Mouse (Mus musculus) skeletal muscle tissue, adult 2 months (tissue): ENCODE measurements around the gene Hcar1.

ENCODE experiments used
- DNase-seq: peaks from one replicate; pipeline ENCODE4 v3.0.0-alpha.2; 2012; ENCODE audit warnings: low read depth, low spot score

The Hcar1 gene

GRCm38 (mm10) chr5:123879928-123880327 is at the start of gene Hcar1:
Hcar1 (minus strand) TSS chr5:123880020.
- DNase-seq, result no peak

DNA sequence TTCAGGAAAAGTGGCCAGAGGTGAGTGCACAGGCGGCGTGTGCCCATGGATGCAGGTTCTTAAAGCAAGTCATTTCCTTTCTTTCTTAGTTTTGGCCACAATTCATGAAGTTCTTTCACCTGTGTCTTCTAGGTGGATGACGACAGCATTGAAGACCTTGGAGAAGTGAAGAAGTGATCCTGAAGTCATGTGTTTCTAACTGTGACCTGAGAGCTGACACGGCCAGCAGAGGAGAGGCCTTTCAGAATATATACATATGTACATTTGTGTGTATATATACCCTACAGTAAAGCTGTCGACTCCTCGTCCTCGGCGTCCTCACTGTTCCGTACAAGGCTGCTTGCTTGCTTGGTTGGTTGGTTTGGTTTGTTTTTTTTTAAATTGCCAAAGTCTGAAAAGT is 47.3 kb upstream of the Hcar1 start, which contains the start of gene Gm43518:
Gene Gm43518, plus strand, starts transcription at position 301 of the 400 bp plus-strand sequence.
- DNase-seq, result no peak

DNA sequence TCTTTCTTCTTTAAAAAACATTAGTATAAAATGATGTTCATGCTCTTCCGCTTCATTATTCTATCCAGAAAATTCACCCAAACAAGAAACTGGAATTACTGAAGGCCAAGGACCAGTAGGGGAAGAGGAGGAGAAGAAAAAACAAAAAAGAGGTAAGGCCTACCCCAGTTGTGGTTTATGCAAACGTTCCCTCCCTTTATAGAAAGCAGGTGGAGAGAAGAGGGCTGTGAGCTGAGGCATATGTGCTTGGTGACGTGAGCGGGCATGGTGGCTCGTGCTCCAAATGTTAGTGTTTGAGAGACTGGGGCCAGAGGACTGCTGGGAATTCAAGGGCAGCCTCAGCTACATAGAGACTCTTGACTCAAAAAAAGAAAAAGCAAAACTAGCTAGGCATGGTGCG is 42.3 kb upstream of the Hcar1 start:
- no peak for DNase-seq

- no peak for DNase-seq
These were observed 35.0 kb upstream of the Hcar1 start for GRCm38 (mm10) chr5:123914852-123915251.

GRCm38 (mm10) chr5:123907631-123907977 is 27.8 kb upstream of the Hcar1 start:
- DNase-seq, result no peak

- DNase-seq, result peak; percentile 98
These were observed 27.3 kb upstream of the Hcar1 start, which contains the start of gene Denr for GRCm38 (mm10) chr5:123906976-123907630. Denr (plus strand) TSS chr5:123907175.

DNA sequence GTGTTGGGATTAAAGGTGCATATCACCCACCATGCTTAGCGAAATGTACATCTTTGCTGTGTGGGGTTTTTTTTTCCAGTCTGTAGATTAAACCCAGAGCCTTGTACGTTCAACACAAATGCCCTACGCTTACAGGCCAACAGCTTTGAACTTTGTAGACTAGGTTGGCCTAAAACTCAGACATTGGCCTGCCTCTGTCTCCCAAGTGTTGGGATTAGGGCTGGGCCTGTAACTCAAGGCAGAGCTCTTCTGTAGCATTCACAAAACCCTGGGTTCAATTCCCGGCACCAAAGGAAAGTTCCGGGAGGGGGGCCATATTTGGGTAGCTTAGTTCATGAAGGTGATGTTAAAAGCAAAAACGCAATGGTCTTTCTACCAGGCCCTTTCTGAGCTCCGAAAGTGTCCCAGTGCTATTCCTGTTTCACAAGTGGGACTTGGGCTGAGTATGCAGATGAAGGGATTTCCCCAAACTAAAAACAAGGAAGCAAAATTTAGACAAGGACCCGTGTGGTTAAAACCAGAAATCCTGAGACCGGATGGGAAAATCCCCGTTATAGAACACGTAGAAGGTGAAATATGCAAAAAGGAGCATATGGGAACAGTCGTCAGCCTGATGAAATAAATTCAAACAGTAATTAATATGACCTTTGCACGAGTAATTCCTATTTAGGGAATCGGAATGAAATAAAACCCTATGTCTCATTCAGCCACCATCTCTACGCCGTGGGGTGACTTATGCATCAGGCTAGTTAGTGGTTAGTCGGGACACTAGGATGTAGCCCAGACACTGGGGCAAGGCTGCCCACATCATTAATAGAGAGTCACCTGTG is 26.5 kb upstream of the Hcar1 start:
- no peak for DNase-seq

- no peak for DNase-seq
These were observed 24.3 kb upstream of the Hcar1 start for GRCm38 (mm10) chr5:123904059-123904672.

GRCm38 (mm10) chr5:123897352-123897751 is 17.5 kb upstream of the Hcar1 start:
- no peak for DNase-seq

GRCm38 (mm10) chr5:123896395-123896794 is 16.6 kb upstream of the Hcar1 start:
- DNase-seq, result no peak

GRCm38 (mm10) chr5:123893520-123893919 is 13.7 kb upstream of the Hcar1 start:
- no peak for DNase-seq

DNA sequence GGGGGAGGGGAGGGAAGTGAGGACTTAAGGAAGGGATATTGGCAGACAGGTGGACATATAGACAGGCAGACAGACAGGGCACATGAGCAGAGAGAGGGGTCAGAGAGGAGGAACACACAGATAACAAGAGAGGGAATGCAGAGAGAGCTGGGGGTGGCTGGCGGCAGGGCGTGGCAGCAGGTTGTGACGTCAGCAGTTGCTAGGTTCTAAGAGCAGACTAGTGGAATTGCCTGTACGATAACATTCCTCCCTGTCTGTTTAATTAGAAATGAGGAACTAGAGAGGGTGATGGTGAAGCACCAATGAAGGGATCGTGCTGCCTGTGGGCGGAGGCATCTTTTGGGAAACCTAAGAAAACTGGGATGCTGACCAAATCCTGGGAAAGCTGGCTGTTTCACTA is 11.8 kb upstream of the Hcar1 start:
- DNase-seq, result no peak

DNA sequence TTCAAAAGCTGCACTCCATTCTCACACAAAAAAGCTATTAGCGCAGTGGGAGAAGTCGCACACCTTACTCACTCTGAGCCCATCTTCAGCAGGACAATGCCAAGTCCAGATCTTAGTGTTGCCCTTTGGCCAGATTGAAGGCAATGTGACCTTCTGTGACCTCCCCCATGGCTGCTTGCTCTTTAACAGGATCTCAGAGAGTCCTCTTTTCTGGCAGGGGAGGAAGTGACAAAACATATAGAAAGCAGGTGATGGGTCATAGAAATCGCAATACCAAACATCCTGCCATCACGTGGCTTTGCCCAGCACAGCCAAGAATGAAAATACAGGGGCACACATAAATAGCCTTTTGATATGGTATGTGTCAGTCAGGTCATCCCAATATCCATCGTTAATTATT is 11.2 kb upstream of the Hcar1 start:
- no peak for DNase-seq

DNA sequence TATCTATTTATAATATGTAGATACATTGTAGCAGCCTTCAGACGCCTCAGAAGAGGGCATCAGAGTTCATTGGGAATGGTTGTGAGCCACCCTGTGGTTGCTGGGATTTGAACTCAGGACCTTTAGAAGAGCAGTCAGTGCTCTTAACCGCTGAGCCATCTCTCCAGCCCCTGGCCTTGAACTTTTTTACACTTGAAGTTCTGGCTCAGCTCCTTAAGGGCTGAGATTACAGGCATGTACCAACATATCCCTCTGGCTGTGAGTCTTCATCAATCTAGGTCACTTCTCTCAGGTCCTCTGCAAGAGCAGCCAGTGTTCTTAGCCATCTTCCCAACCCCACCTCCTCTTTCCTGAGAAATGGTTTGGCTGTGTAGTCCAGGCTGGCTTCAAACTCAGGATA is 10.5 kb upstream of the Hcar1 start:
- DNase-seq, result no peak

DNA sequence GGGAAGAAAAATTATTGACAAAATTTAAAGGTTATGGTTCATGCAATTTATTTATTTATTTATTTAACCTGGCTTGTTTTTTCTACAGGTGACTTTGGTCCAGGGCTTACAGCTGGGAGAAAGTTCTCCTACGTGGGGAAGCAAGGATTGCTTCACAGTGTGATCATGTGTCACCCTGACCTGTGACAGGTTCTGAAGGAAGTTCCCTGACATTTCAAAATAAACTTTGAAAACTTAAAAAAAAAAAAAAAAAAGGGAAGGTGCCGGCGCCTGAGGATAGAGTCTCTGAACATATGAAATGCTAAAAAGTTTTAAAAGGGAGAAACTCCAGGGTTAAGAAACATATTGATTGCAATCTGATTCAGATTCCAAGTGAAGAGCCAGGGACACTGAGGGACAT is 6.5 kb upstream of the Hcar1 start:
- DNase-seq, result no peak

DNA sequence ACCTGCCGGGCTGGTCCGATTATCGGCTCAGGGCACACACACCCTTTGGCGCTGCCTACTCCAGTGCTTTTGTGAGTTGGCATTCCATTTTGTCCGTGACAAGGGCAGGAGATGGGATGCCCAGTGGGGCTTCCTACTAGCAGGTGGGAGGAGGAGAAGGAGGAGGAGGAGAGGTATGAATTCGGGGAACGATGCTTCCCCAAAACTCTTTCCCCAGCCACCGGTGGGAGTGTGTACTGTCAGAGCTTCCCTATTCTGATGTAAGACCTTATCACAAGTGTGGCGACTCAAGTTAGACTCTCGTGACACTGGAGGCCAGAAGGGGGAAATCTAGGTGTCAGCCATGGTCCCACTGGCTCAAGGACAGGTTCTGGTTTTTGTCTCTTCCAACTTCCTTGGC is 4.5 kb upstream of the Hcar1 start:
- no peak for DNase-seq

DNA sequence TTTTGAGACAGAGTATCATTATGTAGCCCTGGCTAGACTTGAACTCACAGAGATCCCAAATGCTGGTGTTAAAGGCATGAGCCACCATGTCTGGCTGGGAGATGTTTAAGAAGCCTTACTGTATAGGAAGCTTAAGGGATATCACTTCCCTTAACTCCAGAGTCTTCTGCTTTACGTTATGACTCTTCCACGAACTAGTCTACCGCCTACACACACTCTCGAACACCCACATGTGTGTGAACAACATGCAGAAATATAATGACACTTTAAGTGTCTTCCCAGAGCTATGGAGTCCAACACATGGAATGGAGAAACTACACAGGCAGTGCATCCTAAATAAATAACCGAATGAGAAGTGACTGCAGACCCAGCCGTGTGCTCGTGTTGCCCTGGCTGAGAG is 4.1 kb upstream of the Hcar1 start:
- no peak for DNase-seq

DNA sequence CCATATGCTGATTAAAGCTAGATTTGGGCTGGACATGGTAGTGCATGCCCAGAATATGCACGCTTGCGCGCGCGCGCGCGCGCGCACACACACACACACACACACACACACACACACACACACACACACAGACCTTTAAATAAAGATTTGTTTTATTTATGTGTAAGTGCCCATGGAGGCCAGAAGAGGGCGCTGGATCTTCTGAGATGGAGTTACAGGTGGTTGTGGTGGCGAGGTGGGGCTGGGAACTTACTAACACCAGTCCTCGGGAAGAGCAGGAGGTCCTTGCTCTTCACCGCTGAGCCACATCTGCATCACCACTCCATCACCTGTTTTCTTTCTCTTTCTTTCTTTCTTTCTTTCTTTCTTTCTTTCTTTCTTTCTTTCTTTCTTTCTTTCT is 958 bp upstream of the Hcar1 start:
- DNase-seq, result no peak

DNA sequence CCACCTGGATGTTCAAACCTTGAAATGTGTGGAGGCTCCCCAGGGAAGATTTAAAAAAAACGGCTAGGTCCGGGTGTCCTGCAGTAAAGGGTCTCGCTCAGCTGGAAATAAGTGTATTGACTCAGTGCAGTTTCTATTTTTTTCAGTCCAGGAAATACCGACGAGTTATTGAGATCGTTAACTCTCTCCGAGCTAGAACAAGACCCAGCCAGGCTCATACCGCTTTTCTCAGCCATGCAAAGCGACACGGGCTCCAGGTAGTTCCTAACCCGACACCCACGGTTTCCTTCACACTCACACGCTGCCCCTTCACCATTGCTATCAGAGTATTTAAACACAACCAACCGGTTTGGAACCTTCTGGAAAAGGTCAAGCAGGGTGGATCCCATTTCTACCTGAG is 1.8 kb downstream of the Hcar1 start:
- no peak for DNase-seq

DNA sequence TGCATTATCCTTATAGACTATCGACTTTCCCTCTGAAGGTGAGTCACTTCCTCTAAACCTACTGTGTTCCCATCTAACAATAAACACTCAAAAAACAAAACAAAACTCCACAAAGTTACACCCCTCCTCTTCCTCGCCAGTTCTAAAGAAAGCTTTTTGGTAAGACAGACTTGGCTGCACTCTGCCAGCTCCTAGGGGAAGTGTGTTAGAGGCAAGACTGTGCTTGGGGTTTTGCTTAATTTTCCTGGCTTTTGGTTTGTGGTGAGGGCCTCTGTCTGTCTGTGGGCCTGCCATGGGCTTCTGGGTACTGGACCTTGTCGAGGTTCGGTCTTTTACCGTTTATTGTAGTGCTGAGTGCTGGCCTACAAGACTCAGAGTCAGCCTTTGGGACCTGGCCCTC is 5.6 kb downstream of the Hcar1 start:
- DNase-seq, result no peak

DNA sequence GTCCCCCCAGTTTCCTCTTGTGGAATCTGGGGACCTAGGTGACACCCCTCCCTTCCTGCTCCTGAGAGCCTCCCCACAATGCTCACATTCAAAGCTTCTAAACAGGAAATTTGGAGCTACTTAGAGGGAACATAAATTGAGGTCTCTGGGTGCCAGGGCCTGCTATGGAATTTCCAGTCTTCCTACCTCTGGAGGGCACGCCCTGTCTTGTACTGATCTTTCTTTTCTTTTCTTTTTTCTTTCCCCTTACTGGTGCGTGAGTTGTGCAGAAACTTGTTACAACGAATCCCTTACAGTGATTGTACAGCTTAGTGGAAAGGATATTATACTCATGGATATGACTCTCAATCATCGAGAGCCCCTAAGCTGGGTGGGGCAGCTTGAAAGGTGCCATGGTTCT is 10.2 kb downstream of the Hcar1 start:
- DNase-seq, result no peak

DNA sequence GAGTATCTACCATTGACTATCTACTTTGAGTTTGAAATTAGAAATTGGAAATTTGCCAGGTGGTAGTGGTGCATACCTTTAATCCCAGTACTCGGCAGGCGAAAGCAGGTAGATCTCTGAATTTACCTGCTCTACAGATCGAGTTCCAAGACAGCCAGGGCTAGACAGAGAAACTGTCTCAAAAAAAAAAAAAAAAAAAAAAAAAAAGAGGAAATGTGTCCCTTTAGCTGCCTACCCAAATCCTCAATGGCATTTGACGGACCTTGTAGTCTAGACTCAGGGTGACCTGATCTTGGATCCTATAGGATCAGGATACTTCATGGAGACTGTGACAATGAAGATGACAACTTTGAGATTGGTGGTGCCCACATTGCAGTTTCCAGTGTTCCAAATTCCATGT is 13.4 kb downstream of the Hcar1 start:
- DNase-seq, result no peak

GRCm38 (mm10) chr5:123865365-123865764 is 14.5 kb downstream of the Hcar1 start, which contains the start of gene Hcar2:
Hcar2 (minus strand) TSS chr5:123865499.
- DNase-seq, result no peak
